Mouse (Mus musculus) hindbrain, embryonic 16.5 days (tissue): ENCODE results near the gene Tcerg1l. TPM values are rescaled to one million over a fixed set of nuclear protein-coding genes. Genes with fewer than 3 reads are reported as not detected.

ENCODE experiments used
- ATAC-seq: fragments of 200-750 bp; cut with Nextera tagmentation; 2 replicates; pipeline ENCODE4 v1.8.0; 2017; ENCODE audit warnings: moderate TSS enrichment, moderate library complexity
- H3K27ac ChIP-seq: fragments of 300-500 bp; sonication (generic); 2 replicates; pipeline ENCODE4 v1.5.1; 2014; ENCODE audit warnings: low read depth, mild to moderate bottlenecking, control low read depth, low read length, moderate library complexity
- H3K27me3 ChIP-seq: fragments of 300-500 bp; sonication (generic); replicated peaks from 2 replicates; pipeline ENCODE4 v1.6.1; 2014; ENCODE audit warnings: low read length; ENCODE audit not compliant: control insufficient read depth, insufficient read depth
- H3K36me3 ChIP-seq: fragments of 300-500 bp; sonication (generic); 2 replicates; pipeline ENCODE4 v1.6.1; 2014; ENCODE audit warnings: mild to moderate bottlenecking, low read length, moderate library complexity, mixed read lengths; ENCODE audit not compliant: control insufficient read depth, insufficient read depth
- H3K4me1 ChIP-seq: fragments of 300-500 bp; sonication (generic); 2 replicates; pipeline ENCODE4 v1.6.1; 2014; ENCODE audit warnings: low read depth, low read length; ENCODE audit not compliant: control insufficient read depth, insufficient read depth
- H3K4me2 ChIP-seq: fragments of 300-500 bp; sonication (generic); 2 replicates; pipeline ENCODE4 v1.6.1; 2014; ENCODE audit warnings: mild to moderate bottlenecking, low read length, control low read depth, moderate library complexity
- H3K4me3 ChIP-seq: fragments of 300-500 bp; sonication (generic); 2 replicates; pipeline ENCODE4 v1.5.1; 2014; ENCODE audit warnings: mild to moderate bottlenecking, low read length, control low read depth, moderate library complexity
- H3K9ac ChIP-seq: fragments of 300-500 bp; sonication (generic); 2 replicates; pipeline ENCODE4 v1.6.1; 2014; ENCODE audit warnings: low read depth, mild to moderate bottlenecking, control low read depth, low read length, moderate library complexity
- H3K9me3 ChIP-seq: fragments of 300-500 bp; sonication (generic); 2 replicates; pipeline ENCODE4 v1.6.1; 2014; ENCODE audit warnings: mild to moderate bottlenecking, low read length, moderate library complexity; ENCODE audit not compliant: control insufficient read depth
- WGBS: fragments of 180-500 bp; shearing (Covaris S2); extraction: QIAGEN DNeasy Blood & Tissue Kit; methylation state at CpG from one replicate; pipeline ENCODE4 v1.1.7; 2014; 5-methylcytosine and 5-hydroxymethylcytosine counted together
- polyA plus RNA-seq: library from polyadenylated mRNA; unstranded; fragments of >200 nt; fragmentation: Nextera tagmentation; extraction: Ambion mirVana; gene quantifications from 2 replicates; pipeline ENCODE4 v1.2.1, GENCODE M21; 2015

The Tcerg1l gene
- polyA plus RNA-seq, 1 experiment from 2014 or later = 20.3 TPM

DNA sequence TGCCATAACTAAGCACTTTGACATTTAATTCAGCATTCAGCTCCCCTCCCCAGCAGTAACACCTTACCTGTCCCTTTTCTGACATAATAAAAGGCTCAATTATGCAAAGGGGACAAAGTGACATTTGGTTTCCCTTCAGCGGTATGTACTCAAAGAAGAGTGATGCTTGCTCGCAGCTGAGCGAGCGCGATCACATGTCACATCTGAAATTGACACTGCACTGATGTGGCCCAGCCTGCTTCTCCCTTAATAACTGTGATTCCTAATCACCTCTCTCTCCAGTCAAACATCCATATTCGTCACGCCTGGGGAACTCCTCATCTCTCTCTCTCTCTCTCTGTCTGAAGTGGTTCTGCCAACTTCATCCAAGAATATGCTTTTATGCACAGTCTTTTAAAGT lies 126.2 kb downstream of the Tcerg1l start:
- ATAC-seq = no peak

DNA sequence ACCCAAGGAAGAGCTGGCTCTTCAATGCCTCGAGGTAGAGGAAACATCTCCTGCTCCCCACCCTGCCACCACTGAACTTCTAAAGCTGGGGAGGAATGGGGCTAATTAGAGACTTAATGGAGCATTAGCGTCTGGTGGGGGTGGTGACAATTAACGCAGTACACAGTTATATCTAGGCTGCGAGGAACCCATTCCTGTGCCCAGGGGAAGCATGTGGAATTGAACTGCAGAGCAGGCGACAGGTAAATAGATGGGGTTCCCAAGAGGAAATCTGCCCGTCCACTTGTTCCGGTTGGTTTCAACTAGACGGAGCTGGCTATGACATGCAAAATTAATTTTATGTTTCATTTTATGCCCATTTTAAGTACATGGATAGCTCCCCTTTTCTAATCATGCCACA lies 128.1 kb downstream of the Tcerg1l start:
- Histone ChIP-seq H3K9me3 (no peaks in the 10 kb centered on the region), H3K27me3 (no peaks in the 10 kb centered on the region), H3K27ac (no peak overlapping the region), H3K4me1 (no peaks in the 10 kb centered on the region; the same call in 1 of the 2 replicates), H3K9ac (no peak overlapping the region), H3K36me3 (no peaks in the 10 kb centered on the region), H3K4me2 (no peak overlapping the region), H3K4me3 (no peak overlapping the region)
- 59% methylated on average over 8 of the region's 8 CpGs for WGBS
- no peak for ATAC-seq

More for the DNA sequence above, 126.2 kb downstream of the Tcerg1l start:
- H3K27me3 ChIP-seq = no peaks in the 10 kb centered on the region
- 62% methylated on average over 7 of the region's 7 CpGs for WGBS
- no peak overlapping the region for H3K27ac ChIP-seq
- no peak overlapping the region for H3K4me3 ChIP-seq
- no peaks in the 10 kb centered on the region for H3K36me3 ChIP-seq
- H3K4me1 ChIP-seq = no peaks in the 10 kb centered on the region; the same call in 1 of the 2 replicates
- no peak overlapping the region for H3K9ac ChIP-seq
- H3K9me3 ChIP-seq = no peaks in the 10 kb centered on the region
- no peak overlapping the region for H3K4me2 ChIP-seq

DNA sequence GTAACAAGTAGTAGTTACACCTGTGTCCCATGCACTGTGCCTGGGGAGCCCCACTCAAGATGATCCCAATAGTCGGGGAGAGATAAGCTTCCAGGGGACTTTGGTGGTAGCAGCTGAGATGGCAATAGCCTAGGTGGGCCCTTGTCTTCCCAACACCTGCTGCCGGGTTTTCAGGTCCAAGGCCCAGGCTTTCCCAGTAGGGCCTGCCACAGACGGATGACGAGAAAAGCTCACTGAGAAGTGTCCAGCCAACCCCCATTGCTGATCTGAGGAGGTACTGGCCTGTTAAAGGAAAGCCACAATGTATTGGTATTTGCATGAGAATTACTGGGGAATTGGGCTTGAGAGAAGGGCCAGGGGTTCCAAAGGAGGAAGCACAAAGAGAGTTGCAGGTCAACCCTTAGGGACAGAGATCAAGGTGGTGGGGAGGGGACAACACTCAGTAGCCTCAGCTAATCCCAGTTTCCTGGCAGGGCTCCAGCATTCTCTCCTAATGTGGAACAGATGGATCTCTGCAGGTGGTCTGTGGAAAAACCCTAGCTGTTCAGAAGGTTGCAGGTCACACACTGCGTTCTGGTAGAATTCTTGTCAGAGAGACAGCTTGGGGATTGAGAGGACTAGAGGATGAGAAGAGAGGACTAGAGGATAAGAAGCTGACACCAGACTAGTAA lies 129.4 kb downstream of the Tcerg1l start:
- H3K27me3 ChIP-seq = no peaks in the 10 kb centered on the region
- no peak for ATAC-seq
- WGBS = 45% methylated on average over 5 of the region's 5 CpGs
- no peak overlapping the region for H3K4me3 ChIP-seq
- H3K4me2 ChIP-seq = no peak overlapping the region
- no peaks in the 10 kb centered on the region for H3K36me3 ChIP-seq
- no peak overlapping the region for H3K27ac ChIP-seq
- no peaks in the 10 kb centered on the region for H3K9me3 ChIP-seq
- H3K9ac ChIP-seq = no peak overlapping the region
- no peaks in the 10 kb centered on the region; the same call in 1 of the 2 replicates for H3K4me1 ChIP-seq

DNA sequence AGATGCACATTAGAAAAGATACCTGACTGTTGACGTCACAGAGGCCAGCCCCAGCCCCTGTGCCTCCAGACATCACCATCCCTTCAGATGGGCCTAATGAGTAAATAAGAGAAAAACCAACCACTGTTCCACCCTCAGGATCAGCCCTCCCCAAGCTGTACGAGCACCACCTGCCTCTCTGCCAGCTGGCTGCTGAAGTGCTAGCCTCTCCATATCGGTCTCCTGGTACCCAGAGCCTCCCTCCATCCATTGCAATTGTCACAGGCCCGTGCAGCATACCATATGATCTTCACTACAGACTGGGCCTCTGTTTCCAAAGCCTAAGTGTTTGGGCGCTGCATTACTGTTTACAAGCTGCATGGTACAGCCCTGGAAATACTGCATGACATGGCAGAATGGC lies 148.9 kb downstream of the Tcerg1l start:
- H3K9ac ChIP-seq = no peak overlapping the region
- H3K27ac ChIP-seq = no peak overlapping the region
- no peak overlapping the region for H3K4me3 ChIP-seq
- H3K4me2 ChIP-seq = no peak overlapping the region
- no peaks in the 10 kb centered on the region for H3K9me3 ChIP-seq
- H3K36me3 ChIP-seq = no peaks in the 10 kb centered on the region
- no peak for ATAC-seq
- WGBS = 67% methylated on average over 5 of the region's 5 CpGs
- no peaks in the 10 kb centered on the region for H3K4me1 ChIP-seq
- H3K27me3 ChIP-seq = no peaks in the 10 kb centered on the region

DNA sequence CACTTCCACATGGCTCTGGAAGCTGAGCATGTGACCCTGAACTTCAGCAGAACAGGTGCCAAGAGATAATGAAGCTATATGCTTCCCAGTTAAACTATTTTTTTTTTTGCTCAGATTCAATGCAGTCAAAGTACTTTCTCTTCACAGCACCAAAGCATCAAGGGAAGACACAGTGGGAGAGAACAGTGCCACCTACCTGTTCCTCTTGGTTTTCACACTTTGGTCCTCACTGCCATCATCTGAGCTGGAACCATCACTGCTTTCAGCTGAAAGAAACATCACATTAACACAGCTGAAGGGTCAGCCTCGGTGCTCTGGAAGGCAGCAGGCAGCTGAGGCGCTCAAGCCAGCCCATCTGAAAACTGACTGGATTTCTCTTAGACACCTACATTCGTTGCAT lies 149.4 kb downstream of the Tcerg1l start:
- no peak for ATAC-seq
- 70% methylated on average over 3 of the region's 3 CpGs for WGBS
- Histone ChIP-seq H3K27ac (no peak overlapping the region), H3K36me3 (no peaks in the 10 kb centered on the region), H3K27me3 (no peaks in the 10 kb centered on the region), H3K4me1 (no peaks in the 10 kb centered on the region), H3K9me3 (no peaks in the 10 kb centered on the region), H3K9ac (no peak overlapping the region), H3K4me2 (no peak overlapping the region), H3K4me3 (no peak overlapping the region)

DNA sequence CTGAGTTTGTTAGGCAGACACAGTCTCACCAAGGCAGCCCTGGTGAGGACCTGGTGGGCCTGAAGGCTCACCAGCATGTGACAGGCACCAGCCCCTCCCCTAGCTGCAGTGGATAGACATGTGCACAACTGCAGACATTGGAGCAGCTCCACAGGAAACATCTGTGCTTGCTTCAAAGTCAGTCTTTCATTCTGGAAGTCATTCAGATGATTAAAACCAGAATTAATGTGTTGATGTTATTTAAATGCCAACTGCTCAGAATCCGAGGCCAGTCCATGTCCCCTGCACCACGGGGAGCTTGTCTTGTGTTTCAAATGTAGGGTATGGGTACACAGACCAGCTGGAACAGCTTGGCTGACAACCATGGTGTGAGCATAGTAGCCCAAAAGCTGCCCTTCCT lies 150.8 kb downstream of the Tcerg1l start:
- Histone ChIP-seq H3K9me3 (no peaks in the 10 kb centered on the region), H3K4me3 (no peak overlapping the region), H3K4me2 (no peak overlapping the region), H3K36me3 (no peaks in the 10 kb centered on the region), H3K9ac (no peak overlapping the region), H3K27ac (no peak overlapping the region), H3K4me1 (no peaks in the 10 kb centered on the region), H3K27me3 (no peaks in the 10 kb centered on the region)
- 33% methylated on average over 2 of the region's 2 CpGs for WGBS
- no peak for ATAC-seq

DNA sequence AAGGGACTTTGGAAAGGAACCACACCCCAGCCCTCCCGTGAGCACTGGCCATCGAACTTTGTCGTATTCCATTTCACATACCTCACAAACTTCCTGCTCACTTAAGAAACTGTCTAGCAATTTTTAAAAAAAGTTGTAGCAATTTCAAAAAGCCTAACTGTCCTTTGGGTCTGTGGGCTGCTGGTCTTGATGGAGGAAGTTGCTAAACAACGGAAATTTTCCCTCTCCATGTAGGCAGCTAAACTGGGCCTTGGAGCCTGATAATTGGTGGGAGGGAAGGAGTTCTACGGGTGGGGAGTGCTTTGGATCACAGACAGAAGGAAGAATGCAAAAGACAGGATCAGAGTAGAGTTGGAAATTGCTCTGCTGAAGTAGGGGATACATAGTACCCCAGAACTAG lies 155.3 kb downstream of the Tcerg1l start:
- 94% methylated on average over 5 of the region's 5 CpGs for WGBS
- Histone ChIP-seq H3K4me3 (no peak overlapping the region), H3K27ac (no peak overlapping the region), H3K27me3 (no peaks in the 10 kb centered on the region), H3K9ac (no peak overlapping the region), H3K9me3 (no peaks in the 10 kb centered on the region), H3K36me3 (no peaks in the 10 kb centered on the region), H3K4me2 (no peak overlapping the region), H3K4me1 (no peaks in the 10 kb centered on the region)
- no peak for ATAC-seq

DNA sequence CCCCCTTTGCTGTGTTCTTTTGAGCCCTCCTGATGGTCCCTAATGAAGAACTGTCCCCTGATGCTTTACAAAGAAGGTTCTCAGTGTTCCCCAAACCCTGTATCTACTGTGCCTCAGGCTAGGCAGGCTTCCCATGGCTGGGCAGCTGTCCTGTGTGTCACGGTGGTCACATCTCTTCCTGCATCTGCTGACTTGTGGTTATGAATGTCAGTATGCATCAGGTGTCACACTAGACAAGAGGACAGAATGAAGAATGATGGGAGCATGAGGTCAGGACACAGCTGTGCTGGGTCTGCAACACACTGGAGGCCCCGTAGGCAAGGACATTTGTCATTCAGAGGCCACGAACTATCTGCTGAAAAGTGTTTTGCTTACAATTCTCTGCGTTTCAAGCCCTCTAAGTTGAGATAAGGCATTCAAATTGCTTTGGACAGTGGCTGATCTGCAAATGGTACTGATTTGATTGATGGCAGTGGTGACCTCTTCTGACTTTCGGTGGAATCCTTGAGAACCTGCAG lies 159.8 kb downstream of the Tcerg1l start:
- no peak overlapping the region for H3K4me3 ChIP-seq
- no peak overlapping the region for H3K27ac ChIP-seq
- no peaks in the 10 kb centered on the region for H3K36me3 ChIP-seq
- no peak for ATAC-seq
- no peaks in the 10 kb centered on the region for H3K9me3 ChIP-seq
- no peak overlapping the region for H3K4me2 ChIP-seq
- H3K27me3 ChIP-seq = no peaks in the 10 kb centered on the region
- H3K4me1 ChIP-seq = no peaks in the 10 kb centered on the region
- WGBS = 51% methylated on average over 5 of the region's 5 CpGs
- H3K9ac ChIP-seq = no peak overlapping the region

DNA sequence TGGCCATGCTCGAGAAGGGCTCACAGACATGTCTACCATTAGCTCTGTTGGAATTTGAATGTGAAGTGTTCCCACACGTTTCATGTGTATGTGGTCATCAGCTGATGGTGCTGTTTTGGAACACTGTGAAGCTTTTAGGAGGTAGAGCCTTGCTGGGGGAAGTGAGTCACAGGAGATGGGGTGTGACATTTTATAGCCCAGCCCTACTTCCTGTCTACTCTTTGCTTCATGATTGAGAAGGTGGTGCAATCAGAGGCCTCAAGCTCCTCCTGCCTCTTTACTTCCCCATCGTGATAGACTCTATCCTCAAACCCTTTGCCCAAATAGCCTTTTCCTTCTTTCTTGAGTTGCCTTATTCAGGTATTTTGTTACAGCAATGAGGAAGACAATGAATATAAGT lies 173.3 kb downstream of the Tcerg1l start:
- no peak for ATAC-seq
- 83% methylated on average over 3 of the region's 3 CpGs for WGBS

More for the DNA sequence above, 173.3 kb downstream of the Tcerg1l start:
- Histone ChIP-seq H3K4me2 (no peak overlapping the region), H3K27me3 (no peaks in the 10 kb centered on the region), H3K27ac (no peak overlapping the region), H3K4me1 (no peaks in the 10 kb centered on the region), H3K36me3 (no peaks in the 10 kb centered on the region), H3K9ac (no peak overlapping the region), H3K4me3 (no peak overlapping the region), H3K9me3 (no peaks in the 10 kb centered on the region)
